Mouse (Mus musculus) ES-Bruce4 (cell line): Measurements from ENCODE around the gene Hs3st2.

ENCODE experiments used
- CTCF ChIP-seq: IDR thresholded peaks from one replicate; pipeline ENCODE4 v1.8.1; 2011; ENCODE audit warnings: low read depth, low read length
- POLR2A ChIP-seq: IDR thresholded peaks from one replicate; pipeline ENCODE4 v1.8.1; 2011; ENCODE audit warnings: low read length; ENCODE audit not compliant: insufficient read depth

DNA sequence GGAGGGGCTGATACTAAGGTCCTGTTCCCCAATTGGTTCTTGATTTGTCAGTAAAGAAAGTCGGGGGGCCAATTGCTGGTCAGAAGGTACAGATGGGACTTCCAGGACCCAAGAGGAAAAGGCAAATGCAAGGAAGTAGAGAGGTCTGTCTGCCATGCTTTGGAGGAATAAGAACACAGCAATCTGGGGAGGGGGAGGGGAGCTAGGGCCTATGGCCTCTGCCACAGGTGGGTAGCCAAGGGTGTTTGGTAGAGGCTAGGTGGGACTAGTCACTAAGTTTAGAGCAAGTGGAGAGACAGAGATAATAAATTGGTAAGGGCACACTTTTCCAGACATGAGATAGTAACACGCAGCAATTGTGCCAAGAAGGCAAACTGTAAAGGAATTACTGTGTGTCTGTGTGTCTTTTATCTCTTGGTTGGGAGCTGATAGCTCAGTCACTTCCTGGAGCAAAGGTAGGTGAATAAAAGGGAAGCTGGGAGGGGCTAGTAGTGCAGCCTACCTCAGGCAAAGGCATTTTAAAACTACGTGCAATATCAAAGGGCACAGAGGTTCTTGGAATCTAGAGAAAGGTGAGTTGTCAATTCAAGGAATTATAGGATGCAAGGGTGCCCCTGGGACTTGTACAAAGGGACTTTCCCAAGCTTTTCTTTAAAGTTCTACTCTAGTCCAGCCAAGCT lies 43.2 kb upstream of the Hs3st2 start:
- TF ChIP-seq CTCF, result no peak
- no peak for TF ChIP-seq POLR2A
